Mouse (Mus musculus): ENCODE results near the gene Col4a1.
A peak's percentile ranks its signal among the peaks of the same experiment; 100 is the strongest.

Col4a1 gene

DNA sequence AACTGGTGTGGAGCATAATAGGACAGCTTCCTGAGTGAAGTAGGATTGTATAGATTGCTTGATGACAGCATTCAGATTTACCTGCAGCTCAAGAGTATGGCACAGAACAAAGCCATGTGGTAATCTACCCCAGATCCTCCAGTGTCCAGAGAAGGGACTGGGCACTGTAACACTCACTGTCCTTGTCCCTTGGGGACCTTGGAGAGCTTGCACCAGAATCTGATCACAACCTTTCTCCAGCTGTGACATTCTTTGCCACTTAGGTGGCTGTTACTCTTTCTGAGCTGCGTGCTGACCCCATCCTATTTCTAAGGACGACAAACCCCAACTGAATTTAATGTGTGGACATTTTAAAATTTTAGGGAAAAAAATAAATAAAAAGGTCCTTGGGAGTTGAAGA is 46.2 kb downstream of the Col4a1 start:
- no peak for DNase-seq (ENCODE audit: low read depth, low spot score)

DNA sequence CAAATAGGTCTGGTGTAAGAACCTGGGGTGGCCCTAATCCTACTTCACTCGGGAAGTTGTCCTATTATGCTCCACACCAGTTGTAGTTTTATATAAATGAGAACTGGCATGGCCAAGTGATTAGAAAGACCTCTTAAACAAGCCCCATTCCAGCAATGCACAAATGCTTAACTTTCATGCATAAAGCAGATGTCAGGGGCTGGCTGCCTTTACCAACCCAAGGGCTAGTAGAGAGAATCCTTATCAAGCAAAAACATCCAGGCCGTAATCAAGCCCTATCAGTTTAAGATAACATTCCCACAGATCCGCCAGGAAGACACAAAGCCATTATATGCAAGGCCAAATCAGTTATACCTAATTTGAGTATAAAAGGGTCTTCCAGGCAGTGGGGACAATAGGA is 46.7 kb downstream of the Col4a1 start:
- no peak for DNase-seq (ENCODE audit: low read depth, low spot score)

DNA sequence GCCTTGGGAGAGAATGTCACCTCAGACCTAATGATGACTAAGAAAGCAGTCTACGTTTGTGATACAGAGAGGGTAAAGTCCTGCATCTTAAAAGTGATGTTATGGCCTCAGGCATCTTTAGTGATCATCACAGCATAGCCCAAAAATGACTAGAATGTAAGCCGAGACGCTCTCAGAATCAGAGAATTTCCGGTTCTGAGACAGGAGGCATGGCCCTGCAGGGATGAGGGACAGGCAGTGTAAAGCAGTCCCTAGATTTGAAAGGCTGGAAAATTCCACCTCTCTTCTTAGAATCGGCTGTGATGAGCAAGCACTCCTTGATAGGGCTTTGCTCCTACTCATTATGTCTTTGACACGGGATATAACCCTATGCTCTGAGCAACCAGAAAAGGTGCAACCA is 48.8 kb downstream of the Col4a1 start:
- DNase-seq (ENCODE audit: low read depth, low spot score), result no peak

DNA sequence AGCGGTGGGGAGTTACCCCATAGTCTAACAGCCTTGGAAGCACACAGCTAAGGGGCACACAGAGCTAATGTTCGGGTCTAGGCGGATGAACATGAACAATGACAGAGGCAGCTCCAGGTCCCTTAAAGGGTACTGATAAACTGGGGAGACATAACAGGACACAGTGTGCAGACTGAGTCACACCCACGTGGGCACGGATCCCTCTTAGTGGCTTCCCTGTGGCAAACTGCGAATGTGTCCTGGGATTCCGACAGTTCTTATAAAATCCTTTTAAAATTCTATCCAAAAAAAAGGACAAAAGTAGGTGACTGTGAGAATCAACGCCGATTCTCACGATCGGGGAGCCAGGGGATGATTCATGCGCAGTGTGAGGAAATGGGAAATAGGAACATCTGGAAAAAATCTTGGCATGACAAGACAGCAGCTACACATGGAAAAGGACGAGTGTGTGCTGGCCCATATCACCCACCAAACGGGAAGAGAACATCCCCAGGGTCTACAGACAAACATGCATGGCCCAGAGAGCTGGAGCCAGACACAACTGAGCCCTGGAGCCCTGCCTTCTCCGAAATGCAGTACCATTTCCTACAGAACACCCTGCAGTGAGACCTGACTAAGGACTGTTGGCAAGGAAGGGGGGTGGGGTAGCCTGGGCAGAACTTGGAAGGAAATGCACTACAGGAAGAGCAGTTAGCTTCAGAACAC is 50.4 kb downstream of the Col4a1 start:
- no peak for DNase-seq (ENCODE audit: low read depth, low spot score)

DNA sequence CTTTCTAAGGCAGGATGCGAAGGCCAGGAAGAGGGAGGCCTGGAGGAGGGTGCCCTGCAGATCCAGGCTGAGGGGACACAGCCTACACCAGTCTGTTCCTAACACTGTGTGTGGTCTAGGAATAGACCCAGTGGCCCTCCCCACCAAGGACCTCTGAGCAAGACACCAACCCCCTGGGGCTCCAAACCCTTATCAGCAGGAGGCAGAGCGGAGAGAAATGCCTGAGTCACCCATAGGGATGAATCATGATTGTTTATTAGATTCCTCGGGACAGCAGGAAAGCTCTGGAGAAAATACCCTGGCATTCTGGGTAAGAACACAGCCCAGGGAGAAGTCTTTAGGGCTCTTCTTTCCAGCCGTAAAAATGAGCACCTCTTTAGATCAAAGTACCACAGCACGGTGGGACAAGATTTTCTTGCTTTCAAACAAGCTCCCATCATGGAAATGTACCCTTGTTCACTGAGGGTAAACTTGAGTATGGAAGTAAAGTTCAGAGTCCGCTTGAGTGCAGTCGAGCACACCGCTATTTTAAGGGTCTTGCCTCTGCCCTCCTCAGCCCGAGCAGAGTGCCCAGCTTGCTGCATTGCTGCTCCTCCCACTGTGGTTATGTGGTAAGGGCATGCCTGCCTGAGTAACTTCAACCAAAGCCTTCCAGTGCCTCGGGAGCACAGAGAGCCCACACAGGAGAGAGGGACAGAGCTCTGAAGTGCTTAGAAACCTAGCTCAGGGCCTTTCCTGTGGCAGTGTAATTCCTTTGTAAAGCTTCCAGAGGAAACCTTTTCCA is 52.6 kb downstream of the Col4a1 start:
- no peak for DNase-seq (ENCODE audit: low read depth, low spot score)

DNA sequence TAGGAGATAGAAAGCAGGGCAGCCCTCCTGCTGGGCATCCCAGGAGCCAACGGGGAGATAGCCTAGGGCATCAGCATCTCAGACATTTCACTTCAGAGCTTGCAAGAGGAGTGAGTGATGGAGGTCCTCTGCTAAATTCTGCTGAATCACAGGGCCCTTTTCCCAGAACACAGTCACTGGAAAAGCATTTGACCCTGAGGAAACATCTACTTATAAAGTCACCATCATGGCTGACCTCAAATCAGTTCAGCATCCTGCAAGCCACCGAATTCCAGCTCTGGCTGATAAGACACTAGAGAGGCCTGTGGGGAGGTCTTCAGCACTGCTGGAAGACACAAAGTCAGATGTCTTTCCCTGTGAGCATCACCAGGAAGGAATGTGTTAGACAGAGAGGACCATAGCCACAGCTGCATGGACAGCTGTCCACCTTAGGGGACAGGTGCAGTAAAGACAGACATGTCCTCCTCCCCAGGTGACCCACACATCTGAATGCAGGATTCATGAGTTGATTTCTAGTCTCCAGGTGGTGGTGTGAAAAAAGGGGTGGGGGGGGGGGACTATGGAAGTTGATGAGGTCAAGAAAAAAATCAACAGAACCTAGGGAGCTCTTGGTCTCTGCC is 54.0 kb downstream of the Col4a1 start:
- no peak for DNase-seq (ENCODE audit: low read depth, low spot score)

DNA sequence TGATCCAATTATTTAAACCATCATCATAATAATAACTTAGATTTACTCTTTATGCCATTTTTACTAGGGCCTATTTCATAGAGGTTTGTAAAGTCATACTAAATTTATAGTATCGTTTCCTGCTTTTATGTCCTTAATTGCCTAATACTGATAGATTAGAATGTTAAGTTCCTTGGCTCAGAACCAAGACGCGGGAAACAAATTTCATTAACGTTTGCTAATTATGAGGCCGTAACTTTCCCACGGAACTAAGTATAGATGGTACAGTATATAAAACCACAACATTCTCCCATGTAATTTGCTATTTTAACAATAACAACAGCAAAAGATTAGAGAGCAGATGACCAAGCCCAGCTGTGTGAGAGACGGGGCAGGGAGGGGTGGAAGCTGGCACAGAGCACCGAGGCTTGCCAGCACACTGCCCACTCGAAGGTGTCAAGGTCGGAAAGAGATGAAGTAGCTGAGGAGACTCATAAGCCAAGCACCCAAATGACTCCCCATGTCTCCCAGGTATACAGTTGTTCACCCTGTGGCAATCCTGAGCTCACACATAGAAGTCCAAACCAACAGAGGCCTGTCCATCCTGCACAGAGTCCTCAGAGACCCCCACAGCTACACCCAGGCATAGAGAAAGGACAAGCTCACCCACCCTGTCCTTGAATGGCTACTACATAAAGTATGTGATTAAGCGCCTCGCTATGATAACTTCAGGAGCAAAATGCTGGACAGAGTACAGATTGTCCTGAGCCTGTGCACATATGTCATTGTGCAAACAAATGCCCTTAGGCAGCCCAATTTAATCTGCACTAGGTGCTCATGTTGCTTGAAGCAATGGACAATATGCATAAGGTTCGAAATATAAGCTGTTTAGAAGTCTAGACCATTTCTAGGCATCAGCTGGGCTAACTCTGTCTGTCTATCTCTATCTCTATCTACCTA is 55.3 kb downstream of the Col4a1 start:
- no peak for DNase-seq (ENCODE audit: low read depth, low spot score)

DNA sequence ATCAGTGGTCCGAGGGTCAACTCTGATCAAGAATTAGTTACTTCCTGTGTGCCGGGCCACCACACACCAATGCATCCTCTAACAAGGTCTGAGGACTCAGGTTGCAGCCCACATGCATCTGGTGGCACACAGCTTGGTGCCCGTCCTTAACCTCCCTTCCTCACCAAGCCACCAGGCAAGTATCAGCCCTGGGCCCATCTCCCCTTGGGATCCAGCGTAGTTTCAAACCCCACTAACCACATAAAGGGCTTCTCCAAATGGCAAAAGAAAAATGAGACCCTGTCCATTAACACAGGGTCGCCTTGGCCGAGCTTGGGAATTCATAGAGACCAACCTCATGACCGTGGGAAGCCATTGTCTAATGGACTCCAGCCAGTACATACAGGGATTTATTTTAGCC is 56.2 kb downstream of the Col4a1 start:
- no peak for DNase-seq (ENCODE audit: low read depth, low spot score)

DNA sequence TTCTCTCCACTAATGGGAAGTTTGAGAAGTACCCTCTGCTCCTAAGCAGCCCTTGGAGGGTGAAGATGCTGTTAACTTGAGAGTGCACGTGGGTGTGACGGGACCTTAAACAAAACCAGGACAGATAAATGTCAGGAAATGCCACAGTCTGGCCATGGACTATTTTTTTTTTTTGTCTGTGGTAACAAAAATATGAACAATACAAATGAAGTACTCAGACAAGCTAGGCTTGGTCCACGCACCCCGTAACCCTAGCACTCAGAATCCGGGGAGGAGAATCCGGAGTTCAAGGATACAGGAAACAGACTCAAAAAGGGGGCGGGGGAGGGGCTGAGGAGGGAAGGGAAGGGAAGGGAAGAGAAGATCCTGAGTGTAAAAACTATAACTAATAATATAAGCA is 56.9 kb downstream of the Col4a1 start:
- DNase-seq (ENCODE audit: low read depth, low spot score), result no peak

DNA sequence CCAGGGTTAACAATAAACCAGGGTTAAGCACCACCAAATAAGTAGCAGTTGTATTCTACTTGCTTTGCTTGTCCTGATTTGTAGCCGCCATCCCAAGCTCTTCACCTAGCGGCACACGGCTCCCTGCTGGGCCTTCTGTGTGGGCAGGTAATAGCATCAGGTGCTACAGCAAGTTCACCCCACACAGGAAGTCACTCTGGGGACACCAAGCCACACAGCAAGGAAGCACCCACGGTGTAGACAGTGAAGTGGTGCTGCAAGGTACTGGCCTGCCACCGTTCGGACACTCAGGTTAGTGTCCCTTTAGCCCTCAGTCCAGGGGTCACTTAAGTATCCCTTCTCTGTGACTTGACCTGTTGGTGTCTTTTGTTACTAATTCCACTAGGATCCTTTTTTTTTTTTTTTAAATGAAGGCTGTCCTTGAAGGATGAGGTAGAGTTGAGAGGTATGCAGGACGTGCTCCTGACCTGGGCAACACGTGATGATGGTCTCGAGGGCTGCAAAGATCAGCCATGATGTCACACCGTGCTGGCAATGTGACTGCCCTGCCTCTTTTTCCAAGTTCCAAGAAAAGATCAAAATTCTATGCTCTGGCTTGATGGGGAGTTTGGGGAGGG is 57.6 kb downstream of the Col4a1 start:
- no peak for DNase-seq (ENCODE audit: low read depth, low spot score)

DNA sequence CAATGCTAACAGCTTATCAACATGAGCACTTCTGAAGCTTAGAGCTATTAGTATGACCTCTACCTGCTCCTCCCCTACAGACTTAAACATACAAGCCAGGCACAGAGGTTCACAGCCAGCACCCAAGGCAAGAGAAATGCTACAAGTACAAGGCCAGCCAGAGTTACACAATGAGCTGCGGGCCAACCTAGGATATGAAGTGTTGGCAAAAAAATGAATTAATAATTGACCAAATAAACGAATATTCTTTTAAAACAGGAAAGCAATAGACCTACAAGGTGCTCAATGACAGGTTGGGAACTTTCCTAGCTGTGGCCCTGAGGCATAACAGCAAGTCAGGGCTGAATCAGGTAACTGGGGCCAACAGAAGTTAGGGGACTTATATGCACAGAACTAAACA is 58.1 kb downstream of the Col4a1 start:
- no peak for DNase-seq (ENCODE audit: low read depth, low spot score)

DNA sequence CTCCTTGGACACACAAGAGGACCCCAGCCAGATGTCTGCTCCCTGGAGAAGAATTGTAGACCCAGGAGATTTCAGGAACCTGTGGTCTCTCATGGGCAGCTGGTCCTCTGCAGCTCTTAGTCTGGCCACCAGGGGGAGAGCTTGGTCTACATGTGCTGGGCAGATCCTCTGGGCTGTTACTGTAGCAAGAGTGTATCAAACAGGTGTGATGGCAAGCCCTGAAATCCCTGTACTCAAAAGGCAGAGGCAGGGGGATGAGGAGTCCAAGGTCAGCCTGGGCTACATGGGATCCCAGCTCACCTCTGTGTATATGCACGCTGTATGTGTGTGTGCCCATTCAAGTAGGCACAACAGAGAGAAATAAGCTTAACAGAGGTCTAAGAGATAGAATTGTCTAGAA is 59.1 kb downstream of the Col4a1 start:
- DNase-seq (ENCODE audit: low read depth, low spot score), result peak; percentile 5

DNA sequence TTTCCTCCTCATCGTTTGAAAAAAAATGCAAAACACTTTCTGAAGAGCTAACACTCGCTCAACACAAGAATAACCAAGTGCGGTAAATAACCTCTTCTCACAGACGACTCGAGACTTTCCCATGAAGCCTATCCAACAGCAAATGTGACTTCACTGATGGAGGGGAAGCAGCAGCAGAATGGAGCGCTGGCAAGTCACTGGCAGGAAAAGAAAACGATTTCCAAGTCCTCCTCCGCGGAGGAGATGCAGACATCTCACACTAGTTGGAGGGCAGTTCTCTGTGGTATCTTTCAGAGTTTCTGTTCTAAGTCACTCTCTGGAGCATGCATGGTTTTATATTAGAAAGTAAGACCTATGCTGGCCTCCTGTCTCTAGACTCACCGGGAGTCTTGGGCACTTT is 59.6 kb downstream of the Col4a1 start:
- DNase-seq (ENCODE audit: low read depth, low spot score), result no peak

DNA sequence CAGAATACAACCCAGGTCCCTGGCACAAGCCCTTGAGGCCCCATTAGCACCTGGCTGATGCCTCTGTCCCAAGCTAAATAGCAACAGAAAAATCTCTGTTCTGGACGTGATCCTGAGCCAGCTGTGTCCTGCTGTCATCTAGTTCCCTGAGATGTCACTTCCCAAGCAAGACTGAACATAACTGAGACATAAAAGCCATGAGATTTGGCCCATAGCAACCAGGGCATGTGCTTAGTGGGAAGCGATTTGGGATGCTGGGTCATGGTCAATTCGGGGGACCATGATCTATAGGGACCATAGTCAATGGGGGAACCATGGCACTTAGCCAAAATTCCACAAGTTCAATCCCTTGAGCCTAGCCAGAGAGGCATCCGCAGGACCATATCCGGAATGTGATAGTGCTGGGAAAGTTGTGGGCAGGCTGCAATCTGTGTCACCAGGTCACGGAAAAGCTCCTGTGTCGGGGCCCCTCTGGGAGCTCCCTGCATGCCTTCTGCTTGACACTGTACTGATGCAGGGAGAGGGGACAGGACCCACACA is 60.3 kb downstream of the Col4a1 start:
- DNase-seq (ENCODE audit: low read depth, low spot score), result no peak

DNA sequence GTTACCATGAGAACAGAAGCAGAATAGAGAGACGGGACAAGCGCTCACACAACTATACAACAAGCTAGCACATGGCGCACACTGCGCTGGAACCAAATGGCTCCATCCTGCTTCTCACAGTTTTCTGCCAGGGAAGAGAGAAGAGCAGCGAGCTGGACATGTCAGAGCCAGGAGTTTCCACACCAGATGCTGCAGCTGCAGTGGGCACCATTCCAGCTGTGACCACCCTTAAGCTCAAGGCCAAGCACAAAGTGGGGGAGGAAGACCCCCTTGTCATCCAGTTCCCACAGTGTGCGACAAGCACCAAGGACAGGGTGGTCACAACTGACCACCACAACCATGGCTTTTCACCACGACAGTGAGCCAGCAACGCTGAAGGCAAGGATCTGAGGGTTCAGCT is 62.5 kb downstream of the Col4a1 start:
- DNase-seq (ENCODE audit: low read depth, low spot score), result no peak

DNA sequence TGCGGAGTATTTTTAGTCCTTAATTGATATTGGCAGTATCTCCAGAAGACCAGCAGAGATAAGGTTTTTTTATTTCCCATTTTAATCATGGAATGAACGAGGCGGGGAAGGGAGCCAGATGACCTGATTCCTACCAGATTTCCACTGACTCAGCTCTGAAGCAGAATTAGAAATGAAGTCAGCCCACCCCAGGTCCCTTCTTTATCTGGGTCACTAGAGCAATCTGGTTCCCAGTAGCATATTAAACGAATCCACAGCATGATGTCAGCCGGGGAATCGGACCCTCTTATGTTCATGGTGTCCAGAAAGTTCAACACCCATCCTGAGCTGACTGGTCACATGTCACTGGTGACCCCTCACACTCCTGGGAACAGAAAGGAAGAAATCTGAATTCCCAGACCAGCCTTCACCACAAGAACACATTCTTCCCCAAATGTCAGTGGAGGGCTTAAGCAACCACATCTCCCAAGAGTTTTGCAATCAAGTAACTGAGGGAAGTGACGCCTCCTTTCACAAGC is 63.0 kb downstream of the Col4a1 start:
- DNase-seq (ENCODE audit: low read depth, low spot score), result no peak

DNA sequence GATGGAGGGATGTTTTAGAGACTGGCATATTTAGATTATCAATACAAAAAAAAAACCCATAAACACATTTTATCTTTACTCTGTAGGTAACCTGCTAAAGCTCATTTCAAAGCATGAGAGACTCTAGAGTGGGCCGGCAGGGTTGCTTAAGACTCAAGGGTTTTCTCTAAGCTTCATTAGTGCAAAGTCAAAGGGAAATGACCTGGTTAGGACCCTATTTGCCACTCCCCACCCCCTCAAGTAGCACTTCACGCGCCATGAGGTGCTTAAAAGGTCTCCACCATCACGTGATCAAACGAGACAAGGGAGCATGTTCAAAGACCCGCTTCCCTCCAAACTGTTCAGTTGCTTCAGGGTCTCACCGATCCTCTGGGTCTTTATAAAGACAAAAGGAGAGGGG is 63.9 kb downstream of the Col4a1 start:
- no peak for DNase-seq (ENCODE audit: low read depth, low spot score)

DNA sequence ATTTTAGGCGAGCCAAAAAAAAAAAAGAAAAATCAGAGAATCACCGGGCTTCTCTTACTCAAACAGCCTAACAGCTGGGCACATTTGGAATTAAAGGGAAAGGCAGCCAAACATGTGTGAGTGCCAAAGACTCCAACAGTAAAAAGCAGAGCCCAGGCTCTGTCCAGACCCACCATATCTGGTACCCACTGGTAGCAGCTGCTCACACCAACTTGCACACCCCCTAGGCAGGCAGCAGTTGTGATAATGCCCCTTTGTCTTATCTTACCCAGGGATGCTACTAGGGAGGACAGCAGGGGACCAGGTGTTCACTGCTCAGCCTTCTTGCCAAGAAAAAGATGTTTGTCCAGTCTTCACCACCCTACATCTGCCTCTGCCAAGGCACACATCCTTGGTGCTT is 71.1 kb downstream of the Col4a1 start:
- no peak for DNase-seq (ENCODE audit: low read depth, low spot score)

DNA sequence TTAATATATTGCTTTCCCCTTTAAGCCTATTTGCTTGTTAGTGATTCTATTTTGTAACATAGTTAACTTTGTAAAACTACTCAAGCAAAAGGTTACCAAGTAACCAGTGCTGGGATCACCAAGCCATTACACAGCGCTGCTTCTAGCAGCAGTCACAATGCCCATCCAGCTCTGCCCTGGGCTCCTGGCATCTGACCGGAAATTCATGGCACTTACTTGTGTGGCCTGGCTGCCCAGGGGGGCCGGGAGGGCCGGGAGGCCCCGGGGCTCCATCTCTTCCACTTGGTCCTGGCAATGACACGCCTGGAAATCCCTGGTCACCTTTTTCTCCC is 77.8 kb downstream of the Col4a1 start:
- no peak for DNase-seq (ENCODE audit: low read depth, low spot score)

DNA sequence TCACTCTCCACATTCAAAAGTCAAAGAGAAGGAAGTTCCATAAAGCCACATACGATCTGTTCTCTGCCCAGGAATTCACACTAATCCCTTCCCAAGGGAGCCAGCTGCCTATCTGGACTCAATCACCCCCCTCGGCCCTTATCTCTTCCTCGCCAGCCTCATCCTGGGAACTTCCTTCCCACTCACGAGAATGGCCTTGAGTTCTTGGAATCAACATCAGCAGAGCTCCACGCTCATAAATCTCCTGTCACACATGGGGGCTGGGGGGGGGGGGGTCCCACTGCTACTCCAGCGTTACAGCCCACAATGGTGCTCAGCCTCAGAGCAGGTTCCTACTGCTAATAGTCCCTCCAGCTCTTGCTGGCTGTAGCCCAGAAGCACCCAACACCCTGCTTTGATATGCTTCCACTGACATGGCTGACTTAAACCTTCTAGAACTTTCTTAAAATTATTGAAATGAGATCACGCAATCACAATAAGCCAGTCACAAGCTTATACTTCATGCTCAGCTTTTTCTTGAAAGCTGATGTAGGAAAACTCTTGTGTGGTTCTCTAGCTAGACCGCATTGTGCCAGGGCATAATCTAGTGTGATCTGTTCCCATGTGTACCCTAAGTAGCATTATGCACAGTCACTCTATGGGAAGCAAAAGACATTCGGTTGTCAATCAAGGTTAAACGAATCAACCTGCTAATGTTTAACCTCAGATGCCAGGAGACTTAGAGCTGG is 78.3 kb downstream of the Col4a1 start:
- DNase-seq (ENCODE audit: low read depth, low spot score), result no peak
